Mouse (Mus musculus) limb, embryonic 10.5 days (tissue): ENCODE data around the gene Pip4k2c. TPM values are rescaled to one million over a fixed set of nuclear protein-coding genes. Genes with fewer than 3 reads are reported as not detected.

Experiments
- DNase-seq: peaks from one replicate; pipeline ENCODE4 v3.0.0-alpha.2; 2017; ENCODE audit warnings: low spot score
- H3K27ac ChIP-seq: fragments of 300-500 bp; sonication (generic); 2 replicates; pipeline ENCODE4 v1.5.1; 2016; ENCODE audit warnings: mild to moderate bottlenecking
- H3K27me3 ChIP-seq: fragments of 300-500 bp; sonication (generic); 2 replicates; pipeline ENCODE4 v1.6.1; 2016; ENCODE audit warnings: low read depth, mild to moderate bottlenecking; ENCODE audit not compliant: poor library complexity, severe bottlenecking
- H3K36me3 ChIP-seq: fragments of 300-500 bp; sonication (generic); 2 replicates; pipeline ENCODE4 v1.6.1; 2016; ENCODE audit warnings: mild to moderate bottlenecking, moderate library complexity
- H3K4me1 ChIP-seq: fragments of 300-500 bp; sonication (generic); 2 replicates; pipeline ENCODE4 v1.6.1; 2016
- H3K4me3 ChIP-seq: fragments of 300-500 bp; sonication (generic); 2 replicates; pipeline ENCODE4 v1.5.1; 2016; ENCODE audit warnings: mild to moderate bottlenecking, moderate library complexity
- H3K9me3 ChIP-seq: fragments of 300-500 bp; sonication (generic); replicated peaks from 2 replicates; pipeline ENCODE4 v1.6.1; 2016; ENCODE audit warnings: mild to moderate bottlenecking
- WGBS: fragments of 180-500 bp; shearing (Covaris S2); methylation state at CpG from one replicate; pipeline ENCODE4 v1.1.7; 2016; 5-methylcytosine and 5-hydroxymethylcytosine counted together
- polyA plus RNA-seq: library from polyadenylated mRNA; unstranded; fragments of >200 nt; fragmentation: Nextera tagmentation; extraction: Ambion mirVana; gene quantifications from 2 replicates; pipeline ENCODE4 v1.2.1, GENCODE M21; 2016

Gene Pip4k2c
- polyA plus RNA-seq, 1 experiment from 2014 or later: 27.8 TPM

DNA sequence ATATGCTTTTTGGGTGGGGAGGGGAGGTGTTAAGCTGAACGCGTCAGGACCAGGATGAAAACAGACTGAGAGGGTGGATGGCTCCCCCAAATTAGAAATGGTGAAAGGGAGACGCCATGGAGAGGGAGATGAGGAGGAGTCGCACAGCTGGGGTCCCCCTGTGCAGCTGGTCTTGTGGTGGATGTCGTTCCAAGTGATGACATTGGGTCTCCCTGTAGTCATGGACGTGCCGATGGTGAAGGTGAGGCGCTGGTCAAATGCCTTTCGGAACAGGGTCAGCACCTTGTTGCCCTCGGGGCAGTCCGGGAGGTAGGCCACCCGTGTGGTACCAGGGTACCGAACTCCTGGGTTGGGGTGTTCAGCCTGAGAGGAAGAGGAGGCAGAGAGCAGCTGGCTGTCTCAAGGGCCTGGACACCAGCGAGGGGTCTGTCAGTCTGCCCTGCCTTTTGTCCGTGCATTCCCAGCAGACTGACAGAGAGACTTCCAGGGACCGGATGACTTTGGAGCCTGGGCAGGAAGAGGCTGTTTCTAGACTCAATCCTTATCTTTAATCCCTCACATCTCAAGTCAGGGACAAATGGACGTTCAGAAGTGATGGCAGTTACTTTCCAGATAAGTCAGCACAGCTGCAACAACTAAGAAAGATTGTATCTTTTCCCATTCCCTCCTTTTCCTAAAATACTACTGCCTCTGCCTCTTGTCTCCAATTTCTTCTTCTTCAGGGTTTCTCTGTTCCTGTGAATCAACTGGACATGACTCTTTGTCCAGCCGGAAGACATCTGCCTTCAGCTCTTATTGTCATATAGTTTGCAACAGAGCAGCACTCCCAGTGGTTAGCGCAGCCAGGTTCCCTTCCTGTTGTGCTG lies 20.0 kb downstream of the Pip4k2c start:
- peak overlapping the region; percentile 79; the same call in 1 of the 2 replicates for H3K4me3 ChIP-seq
- H3K36me3 ChIP-seq: peaks cover 40% of the 10 kb centered on the region
- WGBS: 82% methylated on average over 19 of the region's 19 CpGs
- no peaks in the 10 kb centered on the region for H3K9me3 ChIP-seq
- H3K27me3 ChIP-seq: no peaks in the 10 kb centered on the region
- H3K27ac ChIP-seq: no peak overlapping the region
- peaks cover 70% of the 10 kb centered on the region for H3K4me1 ChIP-seq
- no peak for DNase-seq

DNA sequence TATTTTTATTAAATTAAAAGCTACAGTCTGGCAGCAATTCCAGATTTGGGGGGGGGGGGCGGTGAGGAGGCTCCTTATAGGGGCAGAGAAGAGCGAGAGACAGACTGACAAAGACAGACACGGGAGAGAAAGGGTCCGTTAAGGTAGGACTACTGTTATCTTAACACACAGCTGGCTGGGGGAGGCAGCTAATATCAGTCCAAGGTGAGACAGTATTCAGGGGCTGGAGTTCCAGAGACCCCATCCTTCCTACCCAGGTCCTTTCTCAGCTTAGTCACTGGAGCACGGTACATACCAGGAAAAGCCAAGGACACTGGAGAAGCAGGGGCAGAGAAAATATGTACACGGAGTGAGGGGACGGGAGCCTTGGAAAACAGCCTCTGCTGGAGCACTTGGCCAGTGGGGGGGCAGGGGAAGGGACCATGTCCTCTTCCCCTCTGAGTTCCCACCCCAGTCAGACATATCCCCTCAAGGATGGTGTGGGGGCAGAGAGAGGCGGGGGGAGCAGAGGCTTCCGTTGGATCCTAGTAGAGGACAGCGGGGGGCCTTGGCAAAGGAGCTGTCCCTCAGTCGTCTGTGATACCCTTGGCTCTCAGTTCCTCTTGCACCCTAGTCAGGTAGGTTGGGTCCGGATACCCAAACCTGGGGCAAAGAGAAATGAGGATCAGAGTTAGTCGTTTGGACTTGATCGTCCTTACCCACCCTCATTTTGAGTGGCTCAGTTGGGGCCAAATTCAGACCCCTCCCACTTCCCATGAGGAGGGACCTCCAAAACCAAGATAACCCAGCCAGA lies 20.8 kb downstream of the Pip4k2c start:
- peak overlapping the region; percentile 79 for H3K4me3 ChIP-seq
- peaks cover 66% of the 10 kb centered on the region for H3K4me1 ChIP-seq
- H3K9me3 ChIP-seq: no peaks in the 10 kb centered on the region
- 0 out of 2 replicates have a peak, but pooled peaks cover under 1% of the 10 kb centered on the region for H3K27me3 ChIP-seq
- peaks cover 48% of the 10 kb centered on the region for H3K36me3 ChIP-seq
- WGBS: 41% methylated on average over 13 of the region's 14 CpGs
- no peak for DNase-seq
- peak overlapping the region; percentile 94 for H3K27ac ChIP-seq

GRCm38 (mm10) chr10:127189651-127190381 lies 21.6 kb downstream of the Pip4k2c start, which contains the start of gene Arhgef25:
Gene Arhgef25 (minus strand): TSS chr10:127190083.
- H3K27ac ChIP-seq: peak within 1 kb of the TSS; percentile 94
- peaks cover 56% of the 10 kb centered on the region for H3K36me3 ChIP-seq
- under 1% methylated on average over 35 of the region's 35 CpGs for WGBS
- no peaks in the 10 kb centered on the region for H3K9me3 ChIP-seq
- peaks cover 8% of the 10 kb centered on the region for H3K27me3 ChIP-seq
- peaks cover 64% of the 10 kb centered on the region for H3K4me1 ChIP-seq
- DNase-seq: peak; percentile 77
- H3K4me3 ChIP-seq: peak within 1 kb of the TSS; percentile 79

- WGBS: under 1% methylated on average over 26 of the region's 26 CpGs
- H3K36me3 ChIP-seq: peaks cover 62% of the 10 kb centered on the region
- DNase-seq: no peak
- H3K4me3 ChIP-seq: peak overlapping the region; percentile 79
- H3K27me3 ChIP-seq: peaks cover 14% of the 10 kb centered on the region
- H3K9me3 ChIP-seq: no peaks in the 10 kb centered on the region
- peak overlapping the region; percentile 94 for H3K27ac ChIP-seq
- peaks cover 63% of the 10 kb centered on the region for H3K4me1 ChIP-seq
Measured at GRCm38 (mm10) chr10:127189116-127189650, 22.2 kb downstream of the Pip4k2c start.

GRCm38 (mm10) chr10:127188465-127189115 lies 22.8 kb downstream of the Pip4k2c start:
- peak; percentile 91 for DNase-seq
- H3K36me3 ChIP-seq: peaks cover 63% of the 10 kb centered on the region
- H3K27me3 ChIP-seq: peaks cover 16% of the 10 kb centered on the region
- H3K9me3 ChIP-seq: no peaks in the 10 kb centered on the region
- H3K4me3 ChIP-seq: peak overlapping the region; percentile 79
- under 1% methylated on average over 46 of the region's 46 CpGs for WGBS
- peak overlapping the region; percentile 94 for H3K27ac ChIP-seq
- peaks cover 68% of the 10 kb centered on the region for H3K4me1 ChIP-seq

GRCm38 (mm10) chr10:127188079-127188453 lies 23.3 kb downstream of the Pip4k2c start:
- peaks cover 63% of the 10 kb centered on the region for H3K36me3 ChIP-seq
- H3K9me3 ChIP-seq: no peaks in the 10 kb centered on the region
- 1% methylated on average over 21 of the region's 21 CpGs for WGBS
- no peak for DNase-seq
- peaks cover 21% of the 10 kb centered on the region for H3K27me3 ChIP-seq
- H3K4me3 ChIP-seq: peak overlapping the region; percentile 79
- H3K4me1 ChIP-seq: peaks cover 71% of the 10 kb centered on the region
- H3K27ac ChIP-seq: peak overlapping the region; percentile 94

DNA sequence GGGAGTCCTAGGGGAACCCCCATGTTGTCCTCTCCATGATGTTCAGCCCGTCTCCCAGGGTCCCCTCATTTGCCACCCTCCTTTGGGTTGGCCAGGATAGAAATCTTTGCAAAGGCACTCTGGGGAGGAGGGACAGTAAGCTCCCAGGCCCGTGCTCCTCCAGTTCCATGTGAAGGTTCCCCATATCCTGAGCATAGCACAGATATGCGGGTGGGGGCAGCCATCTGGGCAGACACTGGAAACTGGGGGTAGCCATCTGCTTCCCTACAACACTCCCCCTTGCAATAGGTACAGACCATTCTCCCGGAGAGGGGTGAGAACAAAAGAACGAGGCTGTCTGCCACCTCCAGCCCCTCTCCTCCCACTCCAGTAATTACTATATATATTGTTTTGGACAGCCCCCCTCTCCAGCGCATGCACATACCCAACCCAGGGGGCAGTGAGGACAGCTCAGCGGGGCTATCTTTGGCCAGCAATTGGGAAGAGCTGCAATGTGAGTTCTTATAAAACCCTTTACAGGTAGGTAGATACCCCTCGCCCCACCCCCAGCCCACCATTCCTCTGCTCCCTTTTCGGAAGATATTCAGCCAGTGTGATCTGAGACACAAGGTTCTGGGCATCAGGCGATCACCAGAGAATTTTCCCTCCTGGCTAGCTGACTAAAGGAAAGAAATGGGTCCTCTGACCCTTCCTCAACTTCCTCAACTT lies 23.9 kb downstream of the Pip4k2c start:
- Histone ChIP-seq H3K27ac (peak overlapping the region; percentile 94), H3K4me3 (peak overlapping the region; percentile 79), H3K9me3 (no peaks in the 10 kb centered on the region), H3K27me3 (peaks cover 26% of the 10 kb centered on the region), H3K36me3 (peaks cover 63% of the 10 kb centered on the region), H3K4me1 (peaks cover 65% of the 10 kb centered on the region)
- no peak for DNase-seq
- 42% methylated on average over 10 of the region's 10 CpGs for WGBS

DNA sequence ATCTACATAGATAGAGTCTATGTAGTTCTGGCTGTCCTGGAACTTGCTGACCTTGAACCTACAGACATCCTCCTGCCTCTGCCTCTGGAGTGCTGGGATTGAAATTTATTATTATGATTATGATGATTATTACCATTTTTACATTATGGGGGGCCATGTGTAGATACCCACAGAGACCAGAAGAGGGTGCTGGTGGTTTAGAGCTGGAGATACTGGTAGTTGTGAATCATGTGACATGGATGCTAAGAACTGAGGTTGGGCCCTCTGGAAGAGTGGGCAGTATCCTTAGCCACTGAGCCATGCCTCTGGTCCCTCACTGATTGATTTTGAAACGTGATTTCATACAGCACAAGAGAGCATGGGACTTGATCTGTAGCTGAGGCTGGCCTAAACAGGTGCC lies 24.9 kb downstream of the Pip4k2c start:
- H3K36me3 ChIP-seq: peaks cover 58% of the 10 kb centered on the region
- peaks cover 65% of the 10 kb centered on the region for H3K4me1 ChIP-seq
- H3K27ac ChIP-seq: no peak overlapping the region
- DNase-seq: no peak
- H3K27me3 ChIP-seq: peaks cover 37% of the 10 kb centered on the region
- H3K4me3 ChIP-seq: no peak overlapping the region
- WGBS: 74% methylated on average over 1 of the region's 1 CpGs
- no peaks in the 10 kb centered on the region for H3K9me3 ChIP-seq

DNA sequence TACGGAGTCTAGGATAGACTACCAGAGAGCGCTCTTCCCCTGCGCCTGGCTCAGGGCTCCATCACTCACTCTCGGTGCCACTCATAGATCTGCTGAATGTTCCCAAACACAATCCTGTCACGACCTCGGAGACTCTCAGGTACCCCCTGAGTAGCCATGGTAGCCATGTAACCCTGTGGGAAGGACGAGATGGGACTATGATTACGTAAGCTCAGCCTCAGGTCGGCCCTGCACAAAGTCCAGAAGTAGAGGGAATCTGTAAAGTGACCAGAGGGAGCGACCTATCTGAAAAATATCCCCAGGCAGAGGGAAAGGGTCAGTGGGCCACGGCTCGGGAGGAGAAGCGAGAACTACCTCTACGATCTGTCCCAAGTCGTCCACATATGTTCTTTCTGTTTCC lies 25.9 kb downstream of the Pip4k2c start:
- peaks cover 49% of the 10 kb centered on the region for H3K36me3 ChIP-seq
- no peak overlapping the region for H3K27ac ChIP-seq
- peaks cover 60% of the 10 kb centered on the region for H3K4me1 ChIP-seq
- H3K4me3 ChIP-seq: no peak overlapping the region
- H3K9me3 ChIP-seq: no peaks in the 10 kb centered on the region
- peaks cover 46% of the 10 kb centered on the region for H3K27me3 ChIP-seq
- WGBS: 83% methylated on average over 15 of the region's 15 CpGs
- DNase-seq: no peak

DNA sequence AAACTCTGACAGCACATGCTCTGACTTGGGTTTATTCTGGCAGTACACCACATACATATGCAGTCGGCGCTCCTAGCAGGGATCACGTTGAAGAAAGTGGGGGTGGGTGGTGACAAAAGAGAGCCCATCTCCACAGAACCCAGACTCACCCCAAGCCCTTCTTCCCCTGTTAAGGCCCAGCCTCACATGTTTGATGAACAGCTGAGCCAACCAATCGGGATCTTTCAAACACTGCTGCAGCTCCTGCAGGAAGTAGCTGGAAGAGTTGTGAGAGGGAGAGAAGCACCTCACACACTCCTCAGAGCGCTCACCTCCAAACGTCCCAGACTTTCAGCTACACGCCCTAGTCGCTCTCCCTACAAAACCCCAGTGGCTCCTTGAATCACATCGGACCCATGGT lies 26.3 kb downstream of the Pip4k2c start:
- WGBS: 73% methylated on average over 9 of the region's 9 CpGs

GRCm38 (mm10) chr10:127183759-127184158 lies 27.6 kb downstream of the Pip4k2c start:
- peaks cover 64% of the 10 kb centered on the region for H3K27me3 ChIP-seq
- DNase-seq: no peak
- H3K4me1 ChIP-seq: peaks cover 59% of the 10 kb centered on the region
- peaks cover 49% of the 10 kb centered on the region for H3K36me3 ChIP-seq
- H3K9me3 ChIP-seq: no peaks in the 10 kb centered on the region
- 12% methylated on average over 20 of the region's 20 CpGs for WGBS
- peak overlapping the region; percentile 16 for H3K4me3 ChIP-seq
- H3K27ac ChIP-seq: no peak overlapping the region

More for the DNA sequence above, 26.3 kb downstream of the Pip4k2c start:
- peaks cover 49% of the 10 kb centered on the region for H3K36me3 ChIP-seq
- no peak overlapping the region for H3K4me3 ChIP-seq
- H3K9me3 ChIP-seq: no peaks in the 10 kb centered on the region
- no peak for DNase-seq
- peaks cover 60% of the 10 kb centered on the region for H3K4me1 ChIP-seq
- H3K27me3 ChIP-seq: peaks cover 50% of the 10 kb centered on the region
- no peak overlapping the region for H3K27ac ChIP-seq
